Mouse (Mus musculus) induced T-regulatory cell, adult 2 months (primary cell): ENCODE data around the gene Capn1.

ENCODE experiments used
- DNase-seq: peaks from one replicate; pipeline ENCODE4 v3.0.0-alpha.2; 2012; ENCODE audit warnings: low read depth

Gene Capn1

DNA sequence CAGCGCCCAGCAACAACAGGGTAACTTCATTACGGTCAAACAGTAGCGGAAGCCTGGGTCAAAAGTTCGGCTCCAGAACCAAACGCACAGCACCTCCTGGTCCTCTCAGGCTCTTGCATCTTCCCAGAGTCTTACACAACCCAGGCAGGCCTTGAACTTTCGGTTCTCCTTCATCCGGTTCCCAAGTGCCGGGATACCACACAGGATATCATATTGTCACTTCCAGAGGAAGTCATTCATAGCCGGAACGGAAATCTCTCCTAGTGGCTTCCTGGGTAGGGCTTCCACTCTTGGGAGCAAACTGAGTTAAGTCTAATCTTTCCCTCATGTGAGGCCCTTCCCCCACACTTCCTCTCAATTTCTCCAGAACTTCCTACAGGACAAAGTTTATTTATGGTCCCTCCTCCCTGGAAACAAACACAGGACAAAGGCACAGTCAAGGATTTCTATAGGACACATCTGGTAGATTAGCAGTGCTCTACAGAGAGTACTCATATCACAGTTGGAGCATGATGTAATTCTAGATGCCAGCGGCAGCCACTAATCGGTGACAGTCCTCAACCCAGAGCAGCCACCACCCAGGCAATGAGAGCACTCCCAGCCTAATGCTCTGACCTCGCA, 63.5 kb downstream of the Capn1 start:
- DNase-seq: no peak

DNA sequence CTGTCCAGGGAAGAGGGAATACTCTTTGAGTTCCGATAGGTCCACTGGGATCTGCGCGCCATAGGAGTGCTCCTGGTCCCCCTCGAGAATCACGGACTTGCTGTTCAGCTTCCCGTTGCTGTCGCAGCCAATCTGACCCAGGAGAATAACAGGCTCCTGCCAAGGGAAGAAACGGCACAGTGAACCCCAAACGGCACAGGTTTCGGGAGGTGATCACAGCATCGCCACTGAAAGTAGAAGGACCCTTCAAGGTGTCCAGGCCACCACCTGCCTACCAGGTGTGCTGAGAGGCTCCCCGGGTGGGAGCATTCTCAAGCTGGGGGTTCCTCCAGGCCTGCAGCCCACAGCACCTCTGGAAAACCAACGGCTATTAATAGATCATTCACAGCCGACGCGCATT, 64.1 kb downstream of the Capn1 start:
- DNase-seq: no peak

DNA sequence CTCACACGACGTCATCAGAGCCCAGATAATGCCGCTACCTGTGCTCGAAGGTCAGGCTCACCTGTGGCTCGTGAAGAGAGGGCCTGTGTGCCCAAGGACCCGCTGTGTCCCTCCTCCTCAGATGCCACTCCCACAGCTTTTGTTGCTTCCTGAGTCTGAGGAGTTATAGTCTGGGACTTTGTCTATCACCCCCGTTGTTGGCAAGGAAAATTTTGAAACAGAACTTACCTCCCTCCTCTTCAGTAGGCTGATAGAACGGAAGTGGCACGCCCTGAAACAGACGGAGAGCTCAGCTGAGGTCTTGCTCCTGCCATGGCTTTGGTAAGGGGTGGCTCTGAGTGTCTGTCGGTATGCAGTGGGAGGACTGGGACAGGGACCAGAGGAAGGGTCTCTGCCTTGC, 65.5 kb downstream of the Capn1 start:
- DNase-seq: no peak

DNA sequence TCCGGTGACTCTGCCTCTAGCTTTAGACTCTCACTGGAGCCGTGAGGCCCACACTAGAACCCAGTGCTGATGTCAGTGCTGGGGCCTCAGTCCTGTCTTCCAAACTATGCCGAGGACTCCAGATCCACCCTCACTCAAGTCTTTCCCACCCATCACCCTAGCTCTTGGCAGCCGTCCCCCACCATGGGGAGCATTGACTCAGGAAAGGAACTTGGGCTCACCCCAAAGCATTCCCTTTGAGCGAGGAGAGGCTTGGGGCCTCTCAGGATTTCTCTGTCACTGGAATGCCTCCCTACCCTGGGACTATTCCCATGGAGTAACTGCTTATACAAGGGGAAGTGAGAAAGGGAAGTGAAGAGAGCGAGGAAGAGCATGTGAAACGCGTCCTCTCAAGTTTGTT, 69.8 kb downstream of the Capn1 start:
- DNase-seq: no peak

DNA sequence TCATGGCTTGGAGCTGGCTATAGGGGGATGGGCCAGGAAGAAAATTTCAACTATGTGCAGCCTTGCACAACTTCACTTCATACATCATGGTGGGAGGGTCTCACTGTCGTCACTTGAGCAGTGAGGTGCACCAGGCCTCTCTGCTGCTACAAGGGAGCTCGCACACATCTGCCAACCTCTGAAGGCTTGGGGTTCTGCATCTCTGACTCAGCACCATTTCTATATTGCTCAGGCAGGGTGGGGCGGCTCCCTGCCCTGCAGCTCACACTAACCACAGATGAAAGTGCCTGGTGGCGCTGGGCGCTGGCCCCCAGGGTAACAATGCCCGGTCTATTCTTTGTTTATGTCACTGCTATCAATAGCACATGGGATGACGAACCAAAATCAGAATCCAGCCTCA, 70.7 kb downstream of the Capn1 start:
- DNase-seq: no peak

DNA sequence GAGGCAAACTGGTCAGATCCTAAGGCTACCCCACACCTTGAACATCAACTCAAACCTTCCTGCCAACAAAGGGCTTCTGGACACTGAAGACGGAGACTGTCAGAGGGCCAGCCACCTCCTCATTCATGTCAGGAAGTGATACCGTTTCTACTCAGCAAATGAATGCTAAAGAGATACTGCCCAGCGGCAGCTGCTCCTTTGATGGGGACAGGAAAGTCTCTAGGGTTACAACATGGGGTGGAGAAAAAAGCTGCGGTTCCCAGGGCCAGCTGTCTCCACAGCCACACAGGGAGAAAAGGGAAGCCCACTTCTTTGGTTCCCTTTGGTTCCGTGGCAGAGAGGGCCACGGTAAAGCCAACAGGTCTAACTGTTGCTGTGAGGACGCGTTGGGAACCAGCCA, 71.6 kb downstream of the Capn1 start:
- DNase-seq: no peak

DNA sequence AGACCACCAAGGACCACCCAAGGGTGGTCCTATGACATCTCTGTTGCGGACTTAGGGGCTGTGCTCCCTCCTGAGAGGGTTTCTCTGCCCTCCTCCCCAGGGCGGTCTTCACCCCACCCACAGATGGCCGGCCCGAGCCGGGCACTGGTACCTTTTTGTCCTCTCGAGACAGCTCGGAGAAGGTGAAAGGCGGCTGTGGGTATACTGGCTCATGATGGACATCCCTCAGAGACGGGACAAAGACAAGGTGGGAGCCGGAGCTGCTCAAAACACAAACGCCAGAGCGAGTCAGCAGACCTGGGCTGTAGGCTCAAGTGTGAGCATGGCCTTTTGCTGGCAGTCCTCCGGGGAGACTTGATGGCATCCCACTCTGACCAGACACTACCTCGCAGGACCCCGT, 72.3 kb downstream of the Capn1 start:
- no peak for DNase-seq

DNA sequence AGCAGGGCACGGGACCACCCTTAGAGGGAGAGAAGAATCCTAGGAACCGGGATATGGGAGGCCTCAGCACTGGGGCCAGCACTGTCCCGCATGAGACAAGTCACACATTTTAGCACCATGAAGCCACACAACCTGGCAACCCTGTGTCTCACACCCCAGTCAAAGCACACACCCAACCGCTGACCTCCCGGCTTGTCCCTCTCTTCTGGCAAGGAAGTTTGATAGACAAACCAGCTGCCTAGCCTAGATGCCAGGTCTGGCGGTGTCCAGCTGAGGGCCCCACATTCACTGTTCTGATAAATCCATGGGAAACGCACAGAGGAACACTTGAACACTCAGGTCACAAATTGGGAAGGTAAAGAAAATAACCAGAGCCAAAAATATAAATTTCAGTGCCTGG, 73.1 kb downstream of the Capn1 start:
- no peak for DNase-seq

DNA sequence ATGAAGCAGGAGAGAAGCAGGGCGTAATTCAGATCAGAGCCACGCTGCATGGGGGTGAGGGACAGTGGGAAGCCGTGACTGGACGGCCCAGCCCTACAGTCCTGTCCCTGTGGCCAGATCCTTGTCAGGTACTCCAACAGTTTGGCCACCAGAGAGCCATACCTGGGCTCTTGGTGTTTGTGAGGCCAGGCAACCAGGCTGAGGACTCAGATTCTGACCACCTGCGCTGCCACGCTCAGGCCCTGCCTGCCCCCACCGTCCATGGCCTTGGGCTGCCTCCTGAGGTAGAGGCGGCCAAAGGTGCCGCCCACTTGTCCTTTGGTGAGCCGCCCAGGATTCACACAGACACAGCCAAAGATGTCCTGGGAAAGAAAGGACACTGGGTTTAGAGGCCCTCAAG, 75.0 kb downstream of the Capn1 start:
- DNase-seq: no peak

DNA sequence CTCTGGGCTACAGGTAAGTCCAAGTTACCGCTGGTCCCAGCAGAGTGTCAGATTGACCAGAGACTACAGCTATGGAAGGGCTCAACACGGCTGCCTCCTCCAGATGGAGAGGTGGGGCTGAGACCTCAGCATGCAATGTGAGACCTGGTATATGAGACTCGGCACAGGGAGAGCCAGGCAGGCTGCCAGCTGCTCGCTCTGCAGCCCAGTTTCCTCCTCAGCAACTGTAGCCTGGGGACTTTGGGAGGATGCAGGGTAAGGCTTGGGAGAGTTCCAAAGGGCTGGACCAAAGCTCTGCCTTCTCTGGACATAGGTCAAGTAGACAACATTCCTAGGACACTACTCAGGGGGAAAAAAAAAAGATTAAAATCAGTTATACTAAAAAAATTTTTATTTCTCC, 75.5 kb downstream of the Capn1 start:
- no peak for DNase-seq

DNA sequence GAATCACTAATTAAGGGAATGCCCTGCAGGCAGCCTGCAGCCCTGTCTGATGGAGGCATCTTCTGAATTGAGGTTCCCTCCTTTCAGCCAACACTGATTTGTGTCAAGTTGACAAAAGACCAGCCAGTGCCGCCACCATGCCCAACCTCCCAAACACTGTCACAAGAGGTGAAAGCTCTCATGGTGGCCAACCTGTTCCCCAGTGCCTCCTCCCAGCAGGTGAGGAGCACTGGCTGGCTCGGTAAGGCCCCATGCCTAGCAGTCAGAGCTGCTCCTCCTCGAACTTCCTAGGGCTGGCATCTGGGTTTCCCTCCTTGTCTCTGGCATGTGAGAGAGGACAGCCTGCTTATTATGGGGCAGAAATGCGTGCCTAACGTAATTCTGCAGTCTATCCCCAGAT, 76.0 kb downstream of the Capn1 start:
- DNase-seq: no peak
